Mouse (Mus musculus) yolk sac, embryonic 10.5 days (tissue): ENCODE results near the gene Tspyl4.

ENCODE experiments used
- DNase-seq: peaks from one replicate; pipeline ENCODE4 v3.0.0-alpha.2; 2017; ENCODE audit warnings: low spot score

Tspyl4 gene

DNA sequence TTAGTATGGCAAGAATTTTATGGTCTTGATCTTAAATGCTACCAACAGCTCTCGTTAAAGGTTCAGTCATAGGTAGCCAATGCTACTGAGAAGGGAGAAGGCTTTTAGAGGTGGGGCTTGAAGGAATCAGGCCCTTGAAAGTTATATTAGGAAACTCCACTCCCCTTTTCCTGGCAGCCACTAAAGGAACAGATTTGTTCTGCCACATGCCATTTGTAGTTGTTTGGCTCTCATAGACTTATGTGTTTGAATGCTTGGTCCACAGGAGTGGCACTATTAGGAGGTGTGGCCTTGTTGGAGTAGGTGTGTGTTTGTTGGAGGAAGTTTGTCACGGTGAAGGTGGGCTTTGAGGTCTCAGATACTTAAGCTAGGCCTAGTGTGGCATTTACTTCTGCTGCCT lies 23.6 kb downstream of the Tspyl4 start:
- no peak for DNase-seq

- DNase-seq = no peak
Measured at GRCm38 (mm10) chr10:34326701-34327100, 29.5 kb downstream of the Tspyl4 start.

DNA sequence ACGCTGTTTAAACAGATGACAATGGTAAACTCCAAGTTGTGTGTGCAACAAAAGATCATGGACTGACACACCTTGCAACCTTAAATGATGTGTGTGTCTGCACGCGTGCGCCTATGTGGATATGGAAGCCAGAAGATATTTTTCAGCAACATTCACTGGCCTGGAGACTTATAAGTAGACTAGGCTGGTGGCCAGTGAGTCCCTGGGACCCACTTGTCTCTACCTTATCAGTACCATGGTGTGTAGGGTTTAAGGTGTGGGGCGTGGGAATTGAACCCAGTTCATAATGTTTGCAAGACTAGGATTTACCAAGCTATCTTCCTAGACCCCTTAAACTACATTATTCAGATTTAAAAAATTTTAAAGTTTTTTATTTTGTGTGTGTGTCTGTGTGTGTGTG lies 29.9 kb downstream of the Tspyl4 start:
- no peak for DNase-seq

GRCm38 (mm10) chr10:34328310-34328709 lies 31.1 kb downstream of the Tspyl4 start:
- peak; percentile 5 for DNase-seq

GRCm38 (mm10) chr10:34341014-34341413 lies 43.8 kb downstream of the Tspyl4 start:
- DNase-seq = no peak

GRCm38 (mm10) chr10:34341886-34342285 lies 44.6 kb downstream of the Tspyl4 start:
- DNase-seq = no peak
